Mouse (Mus musculus) forebrain, embryonic 15.5 days (tissue): ENCODE data around the gene Fkbp9. TPM values are rescaled to one million over a fixed set of nuclear protein-coding genes. Genes with fewer than 3 reads are reported as not detected.

Source experiments
- ATAC-seq: fragments of 200-750 bp; cut with Nextera tagmentation; replicated peaks from 2 replicates; pipeline ENCODE4 v1.8.0; 2017; ENCODE audit warnings: mild to moderate bottlenecking, moderate TSS enrichment, moderate library complexity
- H3K27ac ChIP-seq: fragments of 300-500 bp; sonication (generic); replicated peaks from 2 replicates; pipeline ENCODE4 v1.5.1; 2015; ENCODE audit warnings: mild to moderate bottlenecking, inconsistent platforms
- H3K27me3 ChIP-seq: fragments of 300-500 bp; sonication (generic); 2 replicates; pipeline ENCODE4 v1.6.1; 2015; ENCODE audit warnings: inconsistent platforms
- H3K36me3 ChIP-seq: fragments of 300-500 bp; sonication (generic); 2 replicates; pipeline ENCODE4 v1.6.1; 2015; ENCODE audit warnings: mild to moderate bottlenecking, inconsistent platforms
- H3K4me1 ChIP-seq: fragments of 300-500 bp; sonication (generic); 2 replicates; pipeline ENCODE4 v1.6.1; 2015; ENCODE audit warnings: inconsistent platforms
- H3K4me2 ChIP-seq: fragments of 300-500 bp; sonication (generic); replicated peaks from 2 replicates; pipeline ENCODE4 v1.6.1; 2015; ENCODE audit warnings: mild to moderate bottlenecking, inconsistent platforms
- H3K4me3 ChIP-seq: fragments of 300-500 bp; sonication (generic); 2 replicates; pipeline ENCODE4 v1.5.1; 2015; ENCODE audit warnings: mild to moderate bottlenecking, inconsistent platforms
- H3K9ac ChIP-seq: fragments of 300-500 bp; sonication (generic); replicated peaks from 2 replicates; pipeline ENCODE4 v1.6.1; 2015; ENCODE audit warnings: mild to moderate bottlenecking, inconsistent platforms
- H3K9me3 ChIP-seq: fragments of 300-500 bp; sonication (generic); 2 replicates; pipeline ENCODE4 v1.6.1; 2016; ENCODE audit warnings: inconsistent platforms
- WGBS: fragments of 180-500 bp; shearing (Covaris S2); methylation state at CpG from one replicate; pipeline ENCODE4 v1.1.7; 2015; ENCODE audit warnings: mixed read lengths; 5-methylcytosine and 5-hydroxymethylcytosine counted together
- polyA plus RNA-seq: library from polyadenylated mRNA; unstranded; fragments of >200 nt; fragmentation: Nextera tagmentation; extraction: Ambion mirVana; gene quantifications from 2 replicates; pipeline ENCODE4 v1.2.1, GENCODE M21; 2015

Gene Fkbp9
- polyA plus RNA-seq, 1 experiment from 2014 or later: 30.6 TPM

- Histone ChIP-seq H3K27ac (no peak overlapping the region), H3K4me2 (no peak overlapping the region), H3K4me3 (no peak overlapping the region), H3K36me3 (no peaks in the 10 kb centered on the region), H3K27me3 (no peaks in the 10 kb centered on the region), H3K9me3 (no peaks in the 10 kb centered on the region), H3K9ac (no peak overlapping the region), H3K4me1 (no peaks in the 10 kb centered on the region)
- no peak for ATAC-seq
- WGBS: 77% methylated on average over 2 of the region's 2 CpGs
Observed at GRCm38 (mm10) chr6:56806195-56806594, 25.7 kb upstream of the Fkbp9 start.

GRCm38 (mm10) chr6:56808656-56809055 is 23.2 kb upstream of the Fkbp9 start:
- Histone ChIP-seq H3K9ac (no peak overlapping the region), H3K27me3 (no peaks in the 10 kb centered on the region), H3K27ac (no peak overlapping the region), H3K4me1 (peaks cover 5% of the 10 kb centered on the region; the same call in 1 of the 2 replicates), H3K9me3 (no peaks in the 10 kb centered on the region), H3K4me3 (no peak overlapping the region), H3K4me2 (no peak overlapping the region), H3K36me3 (no peaks in the 10 kb centered on the region)
- WGBS: 13% methylated on average over 3 of the region's 3 CpGs
- peak; percentile 95 for ATAC-seq

DNA sequence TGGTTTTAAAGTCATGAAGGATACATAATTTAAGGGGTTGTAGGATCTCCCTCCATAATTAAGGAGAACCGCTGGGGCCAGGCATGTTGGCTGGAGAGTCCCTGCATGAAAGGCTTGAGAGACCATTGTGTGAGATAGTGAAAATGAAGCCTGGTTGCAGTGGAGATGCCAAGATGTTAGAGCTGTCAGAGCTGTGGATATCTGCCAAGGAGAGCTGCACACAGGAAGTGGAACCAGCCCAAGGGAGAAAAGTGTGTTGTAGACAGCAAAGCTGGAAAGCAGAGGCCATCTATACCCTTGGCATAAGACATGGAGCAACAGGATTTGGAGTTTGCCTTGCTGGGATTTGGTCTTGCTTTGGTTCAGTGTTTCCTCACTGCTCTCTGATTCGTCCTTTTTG is 18.5 kb upstream of the Fkbp9 start:
- ATAC-seq: peak; percentile 23; the same call in 1 of the 2 replicates
- no peak overlapping the region for H3K4me3 ChIP-seq
- H3K4me1 ChIP-seq: peaks cover 5% of the 10 kb centered on the region; the same call in 1 of the 2 replicates
- 32% methylated on average over 2 of the region's 2 CpGs for whole genome bisulfite sequencing
- no peaks in the 10 kb centered on the region for H3K36me3 ChIP-seq
- H3K4me2 ChIP-seq: no peak overlapping the region
- H3K27me3 ChIP-seq: no peaks in the 10 kb centered on the region
- no peaks in the 10 kb centered on the region for H3K9me3 ChIP-seq
- H3K9ac ChIP-seq: no peak overlapping the region
- H3K27ac ChIP-seq: 0 out of 2 replicates have a peak overlapping the region, but pooled peaks have one; percentile 28

DNA sequence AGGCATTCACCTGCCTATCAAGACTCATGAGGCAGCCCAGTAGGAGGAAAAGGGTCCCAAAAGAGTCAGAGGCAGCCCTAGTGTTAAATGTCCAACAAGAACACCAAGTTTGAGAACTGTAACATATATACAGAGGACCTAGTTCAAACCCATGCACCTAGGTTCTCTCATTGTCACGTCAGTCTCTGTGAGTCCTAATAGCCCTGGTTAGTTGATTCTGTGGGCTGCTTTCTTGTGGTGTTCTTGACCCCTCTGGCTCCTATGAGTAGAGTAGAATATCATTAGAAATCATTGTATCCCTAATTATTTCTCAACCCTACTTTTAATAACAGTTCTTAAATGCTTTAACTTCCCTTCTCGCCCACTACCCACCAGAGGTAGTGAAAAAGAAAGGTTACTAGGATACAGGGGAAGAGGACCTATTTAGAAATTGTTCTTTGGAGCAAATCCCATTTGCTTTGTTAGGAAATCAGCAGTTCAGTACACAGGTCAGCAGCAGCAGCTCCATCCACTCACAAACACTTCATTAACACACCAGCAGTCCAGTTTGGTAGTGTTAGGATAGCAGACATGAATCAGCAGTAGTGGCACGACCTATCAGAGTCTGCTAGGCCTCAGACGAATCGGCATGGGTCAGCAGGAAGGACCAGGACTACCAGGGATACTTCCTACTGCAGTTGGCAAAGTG is 13.3 kb upstream of the Fkbp9 start:
- ATAC-seq: no peak
- Histone ChIP-seq H3K36me3 (no peaks in the 10 kb centered on the region), H3K4me3 (no peak overlapping the region), H3K9me3 (no peaks in the 10 kb centered on the region), H3K27me3 (no peaks in the 10 kb centered on the region), H3K4me1 (no peaks in the 10 kb centered on the region), H3K9ac (no peak overlapping the region), H3K4me2 (no peak overlapping the region), H3K27ac (no peak overlapping the region)
- WGBS: 64% methylated on average over 5 of the region's 5 CpGs

- no peak overlapping the region for H3K9ac ChIP-seq
- H3K4me3 ChIP-seq: no peak overlapping the region
- H3K4me1 ChIP-seq: no peaks in the 10 kb centered on the region
- H3K9me3 ChIP-seq: no peaks in the 10 kb centered on the region
- no peak overlapping the region for H3K27ac ChIP-seq
- ATAC-seq: no peak
- H3K36me3 ChIP-seq: no peaks in the 10 kb centered on the region
- WGBS: 91% methylated on average over 2 of the region's 2 CpGs
- no peaks in the 10 kb centered on the region for H3K27me3 ChIP-seq
- H3K4me2 ChIP-seq: no peak overlapping the region
Observed at GRCm38 (mm10) chr6:56819124-56819487, 12.8 kb upstream of the Fkbp9 start.

DNA sequence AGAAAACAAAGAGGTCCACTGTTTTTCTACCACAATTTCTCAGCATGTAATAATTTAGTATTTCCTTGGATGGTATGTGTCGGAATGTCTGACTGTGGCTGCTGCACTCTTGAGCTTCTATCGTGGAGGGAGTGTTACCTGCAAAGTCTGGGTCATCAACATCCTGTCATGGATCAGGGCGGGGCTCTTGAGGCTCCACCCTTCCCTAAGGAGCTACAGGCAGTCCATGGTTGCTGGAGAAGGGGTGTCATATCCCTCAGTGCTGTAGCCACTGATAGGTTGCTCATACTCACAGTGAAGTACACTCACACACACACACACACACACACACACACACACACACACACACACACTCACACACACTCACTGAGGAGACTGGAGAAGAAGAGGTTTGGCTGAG is 6.2 kb upstream of the Fkbp9 start:
- no peak for ATAC-seq
- H3K4me2 ChIP-seq: no peak overlapping the region
- 69% methylated on average over 3 of the region's 3 CpGs for WGBS
- H3K4me3 ChIP-seq: no peak overlapping the region
- H3K27ac ChIP-seq: no peak overlapping the region
- no peaks in the 10 kb centered on the region for H3K4me1 ChIP-seq
- H3K27me3 ChIP-seq: no peaks in the 10 kb centered on the region
- H3K9ac ChIP-seq: no peak overlapping the region
- H3K36me3 ChIP-seq: no peaks in the 10 kb centered on the region
- no peaks in the 10 kb centered on the region for H3K9me3 ChIP-seq

DNA sequence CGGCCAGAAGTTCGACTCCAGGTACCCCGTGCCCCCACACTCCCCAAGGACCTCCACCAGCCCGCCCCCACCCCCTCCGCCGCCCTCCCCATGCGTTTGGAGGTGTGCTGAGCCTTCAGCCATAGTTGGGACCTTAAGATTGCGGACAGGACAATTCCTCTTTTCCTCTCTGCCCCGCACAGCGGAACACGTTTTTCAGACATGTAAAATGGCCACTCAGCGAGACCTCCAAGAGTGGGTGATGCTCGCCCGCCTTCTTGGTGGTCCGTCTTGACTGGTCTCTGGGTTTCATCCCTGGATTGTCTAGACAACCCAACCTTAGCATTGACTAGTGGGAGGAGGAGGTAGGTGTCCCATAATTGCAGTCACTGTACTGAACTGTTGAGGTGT is 543 bp downstream of the Fkbp9 start:
- no peaks in the 10 kb centered on the region for H3K9me3 ChIP-seq
- peak overlapping the region; percentile 60 for H3K4me3 ChIP-seq
- WGBS: 9% methylated on average over 14 of the region's 15 CpGs
- no peak overlapping the region for H3K27ac ChIP-seq
- H3K4me2 ChIP-seq: peak overlapping the region; percentile 93
- peaks cover 3% of the 10 kb centered on the region; the same call in 1 of the 2 replicates for H3K4me1 ChIP-seq
- H3K27me3 ChIP-seq: no peaks in the 10 kb centered on the region
- peak overlapping the region; percentile 56 for H3K9ac ChIP-seq
- no peak; the same call in 1 of the 2 replicates for ATAC-seq
- no peaks in the 10 kb centered on the region for H3K36me3 ChIP-seq

DNA sequence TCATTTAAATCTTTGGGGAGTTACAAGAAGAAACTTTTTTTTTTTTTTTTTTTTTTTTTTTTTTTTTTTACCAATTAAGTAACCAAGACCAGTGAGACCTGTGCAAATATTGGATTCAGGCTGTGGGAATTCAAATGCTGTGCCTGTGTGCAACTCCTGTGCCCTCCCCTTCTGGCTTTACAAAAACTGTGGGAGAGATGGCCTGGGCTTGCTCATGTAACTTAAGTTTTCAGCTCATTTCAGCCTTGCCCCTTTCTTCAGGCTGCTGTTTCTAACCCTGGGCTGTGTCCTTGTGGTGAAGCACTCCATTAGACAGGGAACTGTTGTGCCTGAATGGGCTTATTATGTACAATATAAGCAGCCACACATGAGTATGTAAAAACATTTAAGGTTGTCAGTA is 971 bp downstream of the Fkbp9 start:
- H3K4me3 ChIP-seq: peak overlapping the region; percentile 60; the same call in 1 of the 2 replicates
- H3K27ac ChIP-seq: no peak overlapping the region
- no peak overlapping the region for H3K9ac ChIP-seq
- no peaks in the 10 kb centered on the region for H3K36me3 ChIP-seq
- ATAC-seq: no peak
- H3K4me1 ChIP-seq: peaks cover 3% of the 10 kb centered on the region; the same call in 1 of the 2 replicates
- no peaks in the 10 kb centered on the region for H3K9me3 ChIP-seq
- H3K27me3 ChIP-seq: no peaks in the 10 kb centered on the region
- no peak overlapping the region for H3K4me2 ChIP-seq

DNA sequence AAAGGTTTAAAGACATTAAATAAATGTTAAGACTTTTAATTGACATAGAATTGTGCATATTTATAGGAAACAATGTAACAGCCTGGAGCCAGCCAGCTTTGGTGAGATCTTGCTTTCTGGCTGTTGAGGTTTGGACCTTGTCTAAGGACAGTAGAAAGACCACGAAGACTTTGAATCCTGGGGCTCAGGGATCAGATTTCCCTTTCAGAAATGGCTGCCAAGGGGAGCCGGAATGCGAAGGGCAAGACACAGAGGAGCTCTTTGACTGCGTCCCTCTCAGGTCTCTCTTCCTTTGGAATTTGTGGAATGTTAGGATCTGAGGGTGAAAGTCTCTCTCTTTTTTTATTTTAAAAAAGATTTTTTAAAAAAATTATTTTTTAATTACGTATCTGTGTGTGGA is 2.9 kb downstream of the Fkbp9 start:
- H3K27ac ChIP-seq: no peak overlapping the region
- peaks cover 3% of the 10 kb centered on the region; the same call in 1 of the 2 replicates for H3K4me1 ChIP-seq
- no peak for ATAC-seq
- 61% methylated on average over 5 of the region's 5 CpGs for WGBS
- no peak overlapping the region for H3K9ac ChIP-seq
- no peaks in the 10 kb centered on the region for H3K36me3 ChIP-seq
- no peaks in the 10 kb centered on the region for H3K9me3 ChIP-seq
- H3K4me2 ChIP-seq: no peak overlapping the region
- no peak overlapping the region for H3K4me3 ChIP-seq
- H3K27me3 ChIP-seq: no peaks in the 10 kb centered on the region

GRCm38 (mm10) chr6:56835532-56835931 is 3.7 kb downstream of the Fkbp9 start:
- Histone ChIP-seq H3K9me3 (no peaks in the 10 kb centered on the region), H3K27ac (no peak overlapping the region), H3K4me3 (no peak overlapping the region), H3K4me1 (peaks cover 3% of the 10 kb centered on the region; the same call in 1 of the 2 replicates), H3K4me2 (no peak overlapping the region), H3K27me3 (no peaks in the 10 kb centered on the region), H3K9ac (no peak overlapping the region), H3K36me3 (no peaks in the 10 kb centered on the region)
- 89% methylated on average over 10 of the region's 10 CpGs for WGBS
- no peak for ATAC-seq

GRCm38 (mm10) chr6:56837166-56837565 is 5.3 kb downstream of the Fkbp9 start:
- H3K27ac ChIP-seq: no peak overlapping the region
- no peak for ATAC-seq
- H3K4me1 ChIP-seq: peaks cover 3% of the 10 kb centered on the region; the same call in 1 of the 2 replicates
- H3K27me3 ChIP-seq: no peaks in the 10 kb centered on the region
- H3K9me3 ChIP-seq: no peaks in the 10 kb centered on the region
- H3K9ac ChIP-seq: no peak overlapping the region
- H3K4me3 ChIP-seq: no peak overlapping the region
- WGBS: 93% methylated on average over 12 of the region's 12 CpGs
- no peak overlapping the region for H3K4me2 ChIP-seq
- H3K36me3 ChIP-seq: no peaks in the 10 kb centered on the region

DNA sequence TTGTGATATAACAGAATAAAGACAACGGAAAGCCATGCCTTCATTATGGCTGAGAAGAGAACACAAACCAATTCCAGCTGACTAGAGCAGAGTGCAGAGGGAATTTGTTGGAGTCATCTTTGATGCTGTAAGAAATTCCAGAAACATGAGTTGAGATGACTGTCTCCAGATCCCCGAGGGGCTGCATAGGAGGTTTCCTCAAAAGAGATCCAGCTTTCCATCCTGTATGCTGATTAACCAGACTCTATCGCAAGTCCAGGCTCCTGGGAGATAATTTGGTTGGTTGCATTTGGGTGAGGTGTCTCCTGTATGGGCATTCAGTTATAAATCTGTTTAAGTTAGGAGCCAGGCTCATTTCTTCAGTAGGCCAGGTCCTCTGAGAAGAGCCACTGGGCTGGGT is 5.8 kb downstream of the Fkbp9 start:
- 94% methylated on average over 3 of the region's 3 CpGs for WGBS
- no peaks in the 10 kb centered on the region for H3K36me3 ChIP-seq
- no peaks in the 10 kb centered on the region for H3K27me3 ChIP-seq
- no peak overlapping the region for H3K9ac ChIP-seq
- H3K4me2 ChIP-seq: no peak overlapping the region
- no peaks in the 10 kb centered on the region for H3K9me3 ChIP-seq
- H3K4me1 ChIP-seq: no peaks in the 10 kb centered on the region
- H3K27ac ChIP-seq: no peak overlapping the region
- ATAC-seq: no peak
- no peak overlapping the region for H3K4me3 ChIP-seq

- WGBS: 78% methylated on average over 3 of the region's 3 CpGs
- no peak overlapping the region for H3K9ac ChIP-seq
- H3K27ac ChIP-seq: no peak overlapping the region
- no peaks in the 10 kb centered on the region for H3K4me1 ChIP-seq
- no peak for ATAC-seq
- H3K27me3 ChIP-seq: no peaks in the 10 kb centered on the region
- no peaks in the 10 kb centered on the region for H3K36me3 ChIP-seq
- no peaks in the 10 kb centered on the region for H3K9me3 ChIP-seq
- H3K4me3 ChIP-seq: no peak overlapping the region
- H3K4me2 ChIP-seq: no peak overlapping the region
Observed at GRCm38 (mm10) chr6:56843229-56843628, 11.4 kb downstream of the Fkbp9 start.
